Mouse (Mus musculus) R1 (cell line): ENCODE data around the gene Wdtc1.
A peak's percentile ranks its signal among the peaks of the same experiment; 100 is the strongest.

ENCODE experiments used
- DNase-seq: peaks from one replicate; pipeline ENCODE4 v3.0.0-alpha.2; 2018; ENCODE audit warnings: low read depth, low spot score

Gene Wdtc1

DNA sequence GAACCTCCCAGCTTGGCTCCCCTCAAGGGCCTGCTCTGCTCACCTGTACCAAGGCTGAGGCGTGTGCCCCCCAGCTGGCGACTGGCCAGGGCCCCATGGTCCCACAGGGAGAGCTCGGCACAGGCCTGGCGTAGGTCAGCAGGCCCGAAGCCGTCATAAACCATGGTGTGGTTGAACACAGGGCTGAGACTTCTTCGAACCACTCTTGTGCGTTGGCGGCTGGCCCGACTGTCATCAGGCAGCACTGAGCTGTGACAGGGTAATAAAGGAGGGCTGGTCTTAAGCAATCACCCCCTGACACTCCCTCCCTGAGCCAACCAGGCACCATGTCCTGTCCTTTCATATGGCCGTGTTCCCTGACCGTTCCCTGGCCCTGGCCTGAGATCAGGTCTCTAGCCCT, 99.9 kb downstream of the Wdtc1 start:
- DNase-seq: no peak

GRCm38 (mm10) chr4:133252089-133252488, 101.2 kb downstream of the Wdtc1 start:
- DNase-seq: peak; percentile 25

DNA sequence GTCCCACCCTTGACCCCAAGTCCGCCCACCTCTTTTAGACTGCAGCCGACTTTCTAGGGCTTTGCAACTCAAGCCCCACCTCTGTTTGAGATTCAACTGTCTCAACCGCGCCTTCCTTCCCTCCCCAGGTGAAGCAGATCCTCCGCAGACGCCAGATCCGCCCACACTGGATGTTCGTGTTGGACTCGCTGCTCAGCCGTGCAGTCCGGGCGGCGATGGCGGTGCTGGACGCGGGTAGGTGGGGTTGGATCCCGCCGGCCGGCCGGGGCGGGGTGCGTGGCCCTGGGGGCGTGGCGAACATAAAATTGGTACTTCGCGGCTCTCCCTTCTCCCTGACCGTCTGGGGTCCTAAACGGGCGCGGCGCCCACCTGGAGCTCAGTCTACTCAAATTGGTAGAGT, 102.1 kb downstream of the Wdtc1 start:
- DNase-seq: peak; percentile 52

- DNase-seq: peak; percentile 82
Observed at GRCm38 (mm10) chr4:133250609-133251008, 102.7 kb downstream of the Wdtc1 start.

GRCm38 (mm10) chr4:133247806-133248449, 105.4 kb downstream of the Wdtc1 start:
- no peak for DNase-seq

DNA sequence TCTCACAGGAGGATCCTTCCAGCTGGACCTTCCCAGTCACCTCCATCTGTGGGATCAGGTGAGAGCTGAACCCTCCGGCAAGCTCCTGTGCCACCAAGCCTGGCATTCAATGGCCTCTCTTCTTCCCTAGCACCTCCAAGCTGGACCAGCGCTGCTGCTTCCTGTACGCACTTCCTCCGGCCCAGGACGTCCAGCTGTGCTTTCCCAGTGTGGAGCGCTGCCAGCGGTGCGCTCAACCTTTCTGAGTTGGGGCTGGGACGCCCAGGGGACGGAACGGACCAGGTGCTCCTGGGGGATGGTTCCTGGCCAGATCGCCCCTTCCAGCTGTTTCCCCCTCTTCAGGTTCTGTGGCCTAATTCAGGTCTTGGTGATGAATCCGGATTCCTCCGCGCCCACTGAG, 106.2 kb downstream of the Wdtc1 start:
- DNase-seq: no peak

DNA sequence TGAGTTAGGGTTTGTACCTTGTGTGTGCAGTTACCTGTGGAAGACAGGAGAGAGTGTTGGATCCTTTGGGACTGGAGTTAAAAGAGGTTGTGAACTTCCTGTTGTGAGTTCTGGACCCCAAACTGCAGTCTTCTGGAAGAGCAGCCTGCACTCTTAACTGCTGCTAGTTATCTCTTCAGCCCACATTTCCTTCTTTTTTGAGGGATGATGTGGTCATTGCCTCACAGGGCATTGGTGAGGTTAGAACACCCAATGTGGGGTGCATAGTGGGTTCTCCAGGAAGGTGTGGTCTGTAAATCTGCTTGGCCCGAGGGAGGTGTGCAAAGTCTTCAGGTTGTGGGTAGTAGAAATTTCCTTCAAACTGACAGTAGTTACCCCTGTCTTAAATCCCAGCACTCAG, 109.0 kb downstream of the Wdtc1 start:
- DNase-seq: no peak

DNA sequence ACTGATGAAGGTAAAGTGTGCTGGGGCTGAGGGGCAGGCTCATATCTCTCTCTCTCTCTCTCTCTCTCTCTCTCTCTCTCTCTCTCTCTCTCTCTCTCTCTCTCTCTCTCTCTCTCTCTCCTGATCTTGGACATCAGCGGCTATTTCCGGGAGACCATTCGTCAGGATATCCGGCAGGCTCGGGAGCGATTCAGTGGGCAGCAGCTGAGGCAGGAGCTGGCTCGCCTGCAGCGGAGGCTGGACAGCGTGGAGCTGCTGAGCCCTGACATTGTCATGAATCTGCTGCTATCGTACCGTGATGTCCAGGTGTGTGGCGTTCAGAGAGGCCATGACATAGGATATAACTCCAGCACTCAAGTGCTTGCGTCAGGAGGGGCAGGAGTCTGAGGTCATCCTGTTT, 109.7 kb downstream of the Wdtc1 start:
- no peak for DNase-seq

DNA sequence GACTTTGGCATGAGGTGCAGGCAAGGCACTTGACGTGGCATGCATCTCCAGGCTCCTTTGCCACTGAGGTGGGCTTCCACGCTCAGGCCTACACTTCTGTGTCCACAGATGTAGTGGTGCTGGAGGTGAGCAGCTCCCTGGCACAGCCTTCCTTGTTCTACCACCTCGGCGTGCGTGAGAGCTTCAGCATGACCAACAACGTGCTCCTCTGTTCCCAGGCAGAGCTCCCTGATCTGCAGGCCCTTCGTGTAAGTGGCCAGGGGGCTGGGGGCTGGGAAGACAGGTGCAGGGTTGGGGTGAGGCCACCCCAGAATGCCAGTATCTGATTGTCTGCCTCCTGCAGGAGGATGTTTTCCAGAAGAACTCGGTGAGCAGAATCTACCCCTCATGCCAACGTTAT, 110.6 kb downstream of the Wdtc1 start:
- no peak for DNase-seq
